20 mouse cellular contexts compared by ENCODE assay signal in genomic region chr9:90055911-90056310, GRCm38 (mm10). TPM values are rescaled to one million over a fixed set of nuclear protein-coding genes. Genes with fewer than 3 reads are reported as not detected.
DNase-seq lines count a peak whose midpoint lies in the region; ATAC-seq and TF ChIP-seq lines count a peak whose summit lies in the region.
"Had no signal": no experiment of that assay in that cellular context is flagged by ENCODE, and none has a peak within 500 bp of the region (broad histone marks: within the 10 kb centered on the region; RNA-seq: fewer than 3 reads in every experiment).

No protein-coding gene starts in this region.

- no peak overlapping the region for H3K27ac ChIP-seq in heart, embryonic 14.5 days (replicated peaks in 1 of 2; ENCODE audit: control insufficient read depth in 1 of 2, insufficient read depth in 1 of 2, low read depth in 2 of 2, low read length in 2 of 2)
- no peak overlapping the region for H3K27ac ChIP-seq in kidney, postnatal 0 days
- H3K27ac ChIP-seq in lung, embryonic 16.5 days (ENCODE audit: low read length), result no peak overlapping the region
- no peak overlapping the region for H3K27ac ChIP-seq in macrophage
- H3K27ac ChIP-seq: embryonic facial prominence, embryonic 12.5 days; hindbrain, embryonic 13.5 days; midbrain, embryonic 13.5 days; neural tube, embryonic 15.5 days had no signal

- no peak for ATAC-seq in heart, embryonic 14.5 days (ENCODE audit: insufficient number of reproducible peaks, insufficient read depth, low FRiP score, low read depth)
- no peak for ATAC-seq in kidney, postnatal 0 days (replicated peaks; ENCODE audit: low FRiP score, low read depth)
- no peak for ATAC-seq in lung, embryonic 16.5 days (ENCODE audit: low read depth)
- no peak for ATAC-seq in cerebellum, adult (ENCODE audit: insufficient number of reproducible peaks, low FRiP score, low TSS enrichment)
- ATAC-seq: activated CD4-positive, CD25-positive, alpha-beta regulatory T cell, adult 4 months; forebrain, embryonic 16.5 days; midbrain, embryonic 13.5 days; Patski had no signal

- 82% methylated on average over 3 of the region's 3 CpGs for WGBS in heart, embryonic 14.5 days
- WGBS in kidney, postnatal 0 days, result 59% methylated on average over 3 of the region's 3 CpGs
- 81% methylated on average over 3 of the region's 3 CpGs for WGBS in lung, embryonic 16.5 days
- 96% methylated on average over 3 of the region's 3 CpGs for WGBS in macrophage (ENCODE audit: missing documents)

- peak overlapping the region; percentile 91; the same call in 1 of the 2 replicates for H3K4me2 ChIP-seq in heart, embryonic 14.5 days (ENCODE audit: low read length)
- peak overlapping the region; percentile 84 for H3K4me2 ChIP-seq in kidney, postnatal 0 days (ENCODE audit: low read length)
- peak overlapping the region; percentile 71 for H3K4me2 ChIP-seq in lung, embryonic 16.5 days (ENCODE audit: low read depth, low read length)
- H3K4me2 ChIP-seq: embryonic facial prominence, embryonic 12.5 days; midbrain, embryonic 13.5 days; neural tube, embryonic 15.5 days had no signal

- no peak overlapping the region for H3K4me3 ChIP-seq in heart, embryonic 14.5 days (ENCODE audit: control insufficient read depth in 1 of 2, insufficient read depth in 1 of 2, low read depth in 1 of 2, low read length in 2 of 2)
- H3K4me3 ChIP-seq in kidney, postnatal 0 days (replicated peaks; ENCODE audit: low read depth, low read length), result 0 out of 2 replicates have a peak overlapping the region, but pooled peaks have one; percentile 59
- peak overlapping the region; percentile 65 for H3K4me3 ChIP-seq in lung, embryonic 16.5 days (ENCODE audit: low read length)
- H3K4me3 ChIP-seq in macrophage (ENCODE audit: inconsistent target), result peak overlapping the region; percentile 87; the same call in 1 of the 2 replicates
- H3K4me3 ChIP-seq: embryonic facial prominence, embryonic 12.5 days; hindbrain, embryonic 13.5 days; midbrain, embryonic 13.5 days; neural tube, embryonic 15.5 days had no signal

- H3K27me3 ChIP-seq in heart, embryonic 14.5 days (ENCODE audit: control insufficient read depth, insufficient read depth, low read length), result no peaks in the 10 kb centered on the region
- H3K27me3 ChIP-seq in kidney, postnatal 0 days (ENCODE audit: insufficient read depth, low read length), result no peaks in the 10 kb centered on the region
- H3K27me3 ChIP-seq in lung, embryonic 16.5 days (ENCODE audit: control insufficient read depth, insufficient read depth, low read depth, low read length), result no peaks in the 10 kb centered on the region
- H3K27me3 ChIP-seq: neural tube, embryonic 15.5 days; Patski had no signal

- DNase-seq in heart, postnatal 14 days, result no peak
- DNase-seq in kidney, postnatal 0 days (ENCODE audit: low spot score), result no peak
- no peak for DNase-seq in kidney, adult 18-20 months
- no peak for DNase-seq in lung, postnatal 4 days
- DNase-seq: adrenal gland, postnatal 14 days; cerebellum, adult 9-10 months; layer of hippocampus, postnatal 36 days; right cerebral cortex, postnatal 25 days; thymus, postnatal 36 days had no signal

- no peak overlapping the region for H3K9ac ChIP-seq in heart, embryonic 14.5 days (ENCODE audit: low read length)
- no peak overlapping the region for H3K9ac ChIP-seq in kidney, postnatal 0 days (ENCODE audit: low read depth, low read length)
- peak overlapping the region; percentile 59; the same call in 1 of the 2 replicates for H3K9ac ChIP-seq in lung, embryonic 16.5 days (ENCODE audit: low read length)
- H3K9ac ChIP-seq: embryonic facial prominence, embryonic 12.5 days; hindbrain, embryonic 13.5 days; midbrain, embryonic 13.5 days; neural tube, embryonic 15.5 days had no signal

- intact Hi-C loops in heart, postnatal 14 days (cut with DNase I), result no loop called here

- no peaks in the 10 kb centered on the region for H3K4me1 ChIP-seq in heart, embryonic 14.5 days (ENCODE audit: control insufficient read depth in 2 of 2, insufficient read depth in 2 of 2, low read length in 2 of 2)
- no peaks in the 10 kb centered on the region for H3K4me1 ChIP-seq in kidney, postnatal 0 days (replicated peaks; ENCODE audit: insufficient read depth, low read length)
- H3K4me1 ChIP-seq in lung, embryonic 16.5 days (replicated peaks; ENCODE audit: control insufficient read depth, insufficient read depth, low read length), result 0 out of 2 replicates have a peak, but pooled peaks cover 3% of the 10 kb centered on the region
- H3K4me1 ChIP-seq: embryonic facial prominence, embryonic 12.5 days had no signal

- TF ChIP-seq CTCF in kidney, postnatal 0 days (IDR thresholded peaks at IDR 0.05; ENCODE audit: low read depth), result no peak

- peaks cover 44% of the 10 kb centered on the region for H3K79me2 ChIP-seq in macrophage (ENCODE audit: inconsistent target)

- no peaks in the 10 kb centered on the region for H3K9me3 ChIP-seq in heart, embryonic 14.5 days (ENCODE audit: control insufficient read depth, low read length)
- no peaks in the 10 kb centered on the region for H3K9me3 ChIP-seq in kidney, postnatal 0 days (replicated peaks; ENCODE audit: low read length)
- no peaks in the 10 kb centered on the region for H3K9me3 ChIP-seq in lung, embryonic 16.5 days (ENCODE audit: control insufficient read depth, low read length)
- H3K9me3 ChIP-seq: embryonic facial prominence, embryonic 12.5 days; hindbrain, embryonic 13.5 days; midbrain, embryonic 13.5 days; neural tube, embryonic 15.5 days had no signal

- no peaks in the 10 kb centered on the region for H3K36me3 ChIP-seq in heart, embryonic 14.5 days (ENCODE audit: control insufficient read depth, insufficient read depth, low read length)
- no peaks in the 10 kb centered on the region for H3K36me3 ChIP-seq in kidney, postnatal 0 days (ENCODE audit: insufficient read depth, low read length)
- H3K36me3 ChIP-seq in lung, embryonic 16.5 days (ENCODE audit: control insufficient read depth, insufficient read depth, low read length), result no peaks in the 10 kb centered on the region
- H3K36me3 ChIP-seq in macrophage (ENCODE audit: inconsistent target), result no peaks in the 10 kb centered on the region; the same call in 1 of the 2 replicates
- H3K36me3 ChIP-seq: embryonic facial prominence, embryonic 12.5 days; hindbrain, embryonic 13.5 days; midbrain, embryonic 13.5 days; neural tube, embryonic 15.5 days had no signal

RNA-seq across cellular contexts. Expression of gene Ctsh, which starts 2.0 kb away (rescaled TPM):
- 56.6 and 61.1 TPM in 2 replicates for polyA plus RNA-seq in heart, embryonic 14.5 days (2014; fragmentation: Nextera tagmentation; extraction: Ambion mirVana)
- total RNA-seq in heart, postnatal 14 days (2021), result 10 to 100 TPM; 39.9 to 40.0 TPM
- 292 and 305 TPM in 2 replicates for polyA plus RNA-seq in kidney, postnatal 0 days (2015; fragmentation: Nextera tagmentation; extraction: Ambion mirVana)
- 831 and 1,077 TPM in 2 replicates for polyA plus RNA-seq in lung, embryonic 16.5 days (2015; fragmentation: Nextera tagmentation; extraction: Ambion mirVana)
- 100 to 1,000 TPM; 245 to 581 (median 440) TPM for total RNA-seq in macrophage (2018; cell fraction: chromatin; rRNA removed)
- 100 to 1,000 TPM; 403 to 905 (median 562) TPM for total RNA-seq in macrophage (2018; cell fraction: cytosol; rRNA removed)
- 100 to 1,000 TPM; 222 to 887 (median 616) TPM for total RNA-seq in macrophage (2018; cell fraction: nucleus; rRNA removed)
- 421 to 733 TPM (median 673 TPM) in 3 replicates for polyA plus RNA-seq in macrophage (2018)

RNA-seq across cellular contexts. Expression of gene Morf4l1, which starts 58.7 kb away (rescaled TPM):
- 314 and 344 TPM in 2 replicates for polyA plus RNA-seq in heart, embryonic 14.5 days (2014; fragmentation: Nextera tagmentation; extraction: Ambion mirVana)
- 100 to 1,000 TPM; 249 to 263 TPM for total RNA-seq in heart, postnatal 14 days (2021)
- polyA plus RNA-seq in kidney, postnatal 0 days (2015; fragmentation: Nextera tagmentation; extraction: Ambion mirVana), result 412 and 452 TPM in 2 replicates
- 400 and 424 TPM in 2 replicates for polyA plus RNA-seq in lung, embryonic 16.5 days (2015; fragmentation: Nextera tagmentation; extraction: Ambion mirVana)
- 100 to 1,000 TPM; 267 to 473 (median 379) TPM for total RNA-seq in macrophage (2018; cell fraction: chromatin; rRNA removed)
- 100 to 1,000 TPM; 308 to 444 (median 369) TPM for total RNA-seq in macrophage (2018; cell fraction: cytosol; rRNA removed)
- total RNA-seq in macrophage (2018; cell fraction: nucleus; rRNA removed), result 100 to 1,000 TPM; 206 to 324 (median 272) TPM
- polyA plus RNA-seq in macrophage (2018), result 377 to 571 TPM (median 378 TPM) in 3 replicates

Comparison
In these comparisons a context has a peak if more than half of its experiments do, and no peak if none do; other contexts are left out.
1. H3K4me3 ChIP-seq: peak in kidney, postnatal 0 days (single experiment), lung, embryonic 16.5 days (single experiment) and macrophage (single experiment); none in heart, embryonic 14.5 days (0 of 2).
2. Peak in every context shown above with its lines, with median percentiles within 50 percentile points of each other: H3K4me2 ChIP-seq.